Mouse (Mus musculus) cerebellum, postnatal 36 days (tissue): ENCODE results near the gene Ssx9.
"Not testable (repeated sequence)": the region's sequence is repeated elsewhere in the genome, so short reads cannot be mapped to it uniquely, and the experiment has no call there.

Experiments
- DNase-seq, 2 experiments: peaks; one replicate each; pipeline ENCODE4 v3.0.0; 2021 to 2022; ENCODE audit warnings: mixed read lengths in 2 of 2

The Ssx9 gene

DNA sequence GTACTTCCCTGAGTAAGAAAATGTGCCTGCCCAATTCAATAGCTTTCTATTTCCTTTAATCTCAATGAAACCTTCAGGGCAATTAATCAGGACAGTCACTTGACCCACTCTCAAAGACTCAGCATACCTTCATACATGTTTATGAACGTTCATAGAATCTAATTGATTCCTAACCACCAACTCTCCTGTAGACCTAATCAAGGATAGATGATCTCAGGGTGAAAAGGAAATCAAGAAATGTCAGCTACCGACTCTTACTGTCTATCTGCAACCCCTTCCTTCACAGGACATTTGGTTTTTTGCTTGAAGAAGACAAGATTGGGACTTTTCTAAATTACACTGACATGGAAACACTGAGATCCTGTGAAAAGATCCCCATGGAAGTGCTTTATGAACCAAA lies at the start of gene Ssx9:
Ssx9 (plus strand) TSS at position 301 of the 400 bp plus-strand sequence.
- DNase-seq, result not testable (repeated sequence)

- peak in 1 of 2 experiments; percentile 11 for DNase-seq
Measured at GRCm38 (mm10) chrX:8732907-8733306, 15.3 kb upstream of the Ssx9 start.

- not testable (repeated sequence) for DNase-seq
Measured at GRCm38 (mm10) chrX:8803391-8803790, 55.2 kb downstream of the Ssx9 start, which contains the start of gene Ssxb5. Ssxb5 (plus strand) TSS chrX:8803691.
